Mouse (Mus musculus) mature B cell (primary cell): ENCODE results near the gene Uba1y.
"Not testable (repeated sequence)": the region's sequence is repeated elsewhere in the genome, so short reads cannot be mapped to it uniquely, and the experiment has no call there.

ENCODE experiments used
- in situ Hi-C: fragments of 300-500 bp; cut with MboI; formaldehyde crosslinking; loops from 2 replicates; pipeline ENCODE4 v1.14.3; 2019

Gene Uba1y

GRCm38 (mm10) chrY:818396-818795 is at the start of gene Uba1y:
Uba1y (plus strand) TSS chrY:818649.
- in situ Hi-C loops: no loop called here

- in situ Hi-C loops: not testable (repeated sequence)
Observed at GRCm38 (mm10) chrY:797309-797708, 21.1 kb upstream of the Uba1y start, which contains the start of gene Zfy1. Zfy1 (minus strand) TSS chrY:797409.

GRCm38 (mm10) chrY:808991-809661 is 9.3 kb upstream of the Uba1y start:
- in situ Hi-C loops: no loop called here

- in situ Hi-C loops: no loop called here
Observed at GRCm38 (mm10) chrY:872404-872803, 54.0 kb downstream of the Uba1y start.

GRCm38 (mm10) chrY:872855-873549 is 54.6 kb downstream of the Uba1y start:
- in situ Hi-C loops: no loop called here
